Mouse (Mus musculus) erythroid progenitor cell, adult 5-6 weeks (primary cell): Measurements from ENCODE around the gene Jade1. TPM values are rescaled to one million over a fixed set of nuclear protein-coding genes. Genes with fewer than 3 reads are reported as not detected.

Source experiments
- ATAC-seq: replicated peaks from 2 replicates; pipeline ENCODE4 v1.8.0; 2016; ENCODE audit warnings: moderate number of reproducible peaks, mild to moderate bottlenecking, moderate TSS enrichment, inconsistent platforms; ENCODE audit not compliant: poor library complexity, low FRiP score, severe bottlenecking
- total RNA-seq, 2 experiments: library from RNA; stranded (forward) in 1 of 2; stranded (reverse) in 1 of 2; fragments of 150-400 nt in 1 of 2; fragments of 186-747, 209-891 nt in 1 of 2; gene quantifications; 2 replicates each; pipeline versions ENCODE4 v1.2.3 to v1.2.4; 2015 to 2017; ENCODE audit warnings: low replicate concordance in 2 of 2

Jade1 gene
- total RNA-seq, 2 experiments from 2014 or later, result 38.2 to 40.2 TPM

- ATAC-seq, result no peak
Observed at GRCm38 (mm10) chr3:41592805-41593204, 37.3 kb downstream of the Jade1 start.

- ATAC-seq, result no peak
Observed at GRCm38 (mm10) chr3:41594097-41594879, 38.8 kb downstream of the Jade1 start.

DNA sequence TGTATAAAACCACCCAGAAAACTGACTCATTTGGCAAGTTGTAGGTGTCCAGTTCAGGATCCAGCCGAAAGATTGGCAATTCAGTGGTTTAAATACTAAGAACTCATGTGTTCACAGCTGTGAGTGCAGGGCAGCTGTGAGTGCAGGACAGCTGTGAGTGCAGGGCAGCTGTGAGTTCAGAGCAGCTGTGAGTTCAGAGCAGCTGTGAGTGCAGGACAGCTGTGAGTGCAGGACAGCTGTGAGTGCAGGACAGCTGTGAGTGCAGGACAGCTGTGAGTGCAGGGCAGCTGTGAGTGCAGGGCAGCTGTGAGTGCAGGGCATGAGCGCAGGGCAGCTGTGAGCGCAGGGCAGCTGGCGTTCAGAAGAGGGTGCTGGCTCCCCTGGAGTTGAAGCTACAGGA, 39.5 kb downstream of the Jade1 start:
- ATAC-seq, result no peak

DNA sequence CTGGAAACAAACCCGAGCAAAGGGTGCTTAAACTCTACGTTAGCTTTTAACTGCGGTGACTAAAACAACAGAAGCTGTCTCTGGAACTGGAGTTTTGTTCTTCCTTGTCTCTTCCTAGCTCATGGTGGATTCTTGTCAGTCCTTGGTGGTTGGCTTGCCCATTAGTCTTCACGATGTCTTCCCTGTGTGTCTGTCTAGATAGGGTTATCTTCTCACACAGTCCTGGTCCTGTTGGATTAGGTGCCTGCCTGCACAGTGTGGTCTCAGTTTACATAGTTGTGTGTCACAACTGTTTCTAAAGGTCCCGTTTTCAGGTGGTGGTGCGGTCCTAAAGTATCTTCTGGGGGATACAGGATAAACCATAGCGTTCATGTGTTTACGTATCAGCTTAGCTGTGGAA, 41.5 kb downstream of the Jade1 start:
- no peak for ATAC-seq

GRCm38 (mm10) chr3:41598412-41598811, 42.9 kb downstream of the Jade1 start:
- ATAC-seq, result no peak

- no peak for ATAC-seq
Observed at GRCm38 (mm10) chr3:41599226-41599625, 43.7 kb downstream of the Jade1 start.

DNA sequence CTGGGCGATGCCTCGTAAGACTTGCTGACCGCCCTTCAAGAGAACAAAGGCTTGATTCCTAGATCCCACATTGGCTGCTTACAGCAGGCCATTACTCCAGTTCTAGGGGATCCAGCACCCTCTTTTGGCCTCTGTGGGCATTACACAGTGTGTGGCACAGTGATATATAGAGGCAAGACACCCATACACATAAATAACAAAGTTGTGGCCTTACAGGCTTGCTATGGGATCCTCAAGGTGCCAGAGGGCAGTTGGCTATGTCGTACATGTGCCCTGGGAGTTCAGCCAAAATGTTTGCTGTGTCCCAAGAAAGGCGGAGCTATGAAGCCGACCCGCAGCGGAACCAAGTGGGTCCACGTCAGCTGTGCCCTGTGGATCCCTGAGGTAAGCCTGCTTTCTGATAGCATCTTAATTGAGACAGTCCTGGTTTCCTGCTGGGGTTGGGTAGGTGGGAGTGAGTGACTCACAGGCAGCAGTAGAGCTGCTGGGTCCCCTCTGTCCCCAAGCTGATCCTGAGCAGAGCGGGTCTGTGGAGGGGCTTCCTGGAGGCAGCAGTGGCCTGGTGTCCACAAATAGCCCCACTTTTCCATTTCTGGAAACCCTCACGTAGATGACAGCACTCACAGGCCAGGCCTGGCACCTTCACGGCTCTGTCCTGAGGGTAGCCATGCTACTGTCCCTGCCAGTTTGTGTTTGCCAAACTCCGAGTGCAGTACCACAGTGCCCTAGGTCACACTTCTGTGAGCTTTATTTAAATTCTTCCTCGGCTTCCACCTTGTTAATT, 44.5 kb downstream of the Jade1 start:
- ATAC-seq, result no peak; the same call in 1 of the 2 replicates

GRCm38 (mm10) chr3:41601226-41602020, 45.9 kb downstream of the Jade1 start:
- ATAC-seq, result no peak

DNA sequence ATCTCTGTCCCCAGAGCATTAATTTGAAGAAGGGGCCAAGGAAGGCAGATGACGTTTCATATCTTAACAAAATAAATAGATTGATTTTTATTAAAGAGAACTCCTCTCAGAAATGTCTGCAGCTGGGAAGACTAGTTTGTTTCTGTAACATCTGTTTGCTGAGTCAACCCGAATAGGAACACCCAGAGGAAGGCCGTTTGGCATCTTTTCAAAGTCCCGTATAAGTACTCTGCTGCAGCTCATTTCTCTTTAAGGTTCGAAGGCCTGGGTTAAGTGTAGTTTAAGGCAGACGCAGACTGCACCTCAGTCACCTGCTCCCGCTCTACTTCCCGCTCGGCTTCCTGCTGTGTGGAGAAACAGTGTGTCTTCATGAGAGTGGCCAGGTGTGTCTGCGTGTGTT, 47.4 kb downstream of the Jade1 start:
- no peak for ATAC-seq

GRCm38 (mm10) chr3:41603470-41604019, 48.0 kb downstream of the Jade1 start:
- ATAC-seq, result no peak

DNA sequence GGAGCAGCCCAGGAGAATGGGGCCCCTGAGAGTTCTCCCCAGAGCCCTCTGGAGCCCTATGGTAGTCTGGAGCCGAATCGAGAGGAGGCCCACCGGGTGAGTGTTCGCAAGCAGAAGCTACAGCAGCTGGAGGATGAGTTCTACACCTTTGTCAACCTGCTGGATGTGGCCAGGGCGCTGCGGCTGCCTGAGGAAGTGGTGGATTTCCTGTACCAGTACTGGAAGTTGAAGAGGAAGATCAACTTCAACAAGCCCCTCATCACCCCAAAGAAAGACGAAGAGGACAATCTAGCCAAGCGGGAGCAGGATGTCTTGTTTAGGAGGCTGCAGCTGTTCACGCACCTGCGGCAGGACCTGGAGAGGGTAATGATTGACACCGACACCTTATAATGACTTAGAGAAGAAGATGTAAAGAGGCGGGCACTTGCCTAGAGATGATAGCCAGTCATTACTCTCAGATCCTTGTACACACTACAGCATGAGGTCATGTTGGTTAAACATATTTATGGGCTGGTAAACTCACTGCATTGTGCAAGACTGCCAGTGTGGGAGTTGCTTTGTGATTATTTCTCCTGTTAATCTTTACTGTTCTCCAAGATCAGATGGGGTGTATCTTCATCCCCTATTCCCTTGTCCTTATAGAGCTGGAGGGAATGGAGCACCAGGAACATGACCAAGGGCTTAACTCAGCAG, 49.2 kb downstream of the Jade1 start:
- ATAC-seq, result no peak

GRCm38 (mm10) chr3:41605601-41606329, 50.2 kb downstream of the Jade1 start:
- ATAC-seq, result no peak

DNA sequence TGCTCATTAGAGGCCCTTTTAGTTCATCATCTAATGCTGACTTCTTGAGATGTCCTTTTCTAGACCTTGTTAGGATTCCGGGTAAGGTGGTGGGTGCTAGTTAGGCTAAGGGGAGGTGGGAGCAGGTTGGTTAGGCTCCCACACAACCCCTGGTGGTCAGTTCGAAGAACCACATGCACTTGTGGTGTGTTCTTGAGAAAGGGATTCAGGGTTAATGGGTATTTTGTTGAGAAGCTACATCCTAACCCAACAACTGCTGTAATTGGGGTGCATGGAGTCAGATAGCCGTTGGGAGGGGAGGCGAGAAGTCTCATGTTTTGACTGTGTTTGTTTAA, 50.8 kb downstream of the Jade1 start:
- ATAC-seq, result no peak

- no peak for ATAC-seq
Observed at GRCm38 (mm10) chr3:41607050-41607449, 51.5 kb downstream of the Jade1 start.

DNA sequence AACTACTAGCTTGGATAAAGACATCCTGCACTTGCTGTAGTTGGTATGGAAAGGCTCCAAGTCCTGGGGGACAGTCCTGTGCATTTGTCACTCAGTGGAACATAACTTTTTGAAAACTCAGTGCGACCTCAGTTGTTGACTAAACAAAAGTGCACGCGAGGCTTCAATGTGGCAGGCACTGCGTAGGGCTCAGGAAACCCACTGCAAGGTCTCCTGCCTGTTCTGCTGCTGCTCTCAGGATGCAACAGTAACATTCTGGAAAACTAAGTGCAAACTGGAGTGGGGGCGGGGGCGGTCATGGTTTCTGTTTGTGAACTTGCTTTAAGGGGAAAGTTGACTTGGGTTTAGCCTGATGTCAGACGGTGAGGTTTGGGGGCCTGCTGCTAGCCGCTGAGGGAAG, 51.9 kb downstream of the Jade1 start:
- no peak for ATAC-seq

GRCm38 (mm10) chr3:41609071-41609470, 53.5 kb downstream of the Jade1 start:
- no peak for ATAC-seq

GRCm38 (mm10) chr3:41612211-41612610, 56.7 kb downstream of the Jade1 start:
- ATAC-seq, result no peak

DNA sequence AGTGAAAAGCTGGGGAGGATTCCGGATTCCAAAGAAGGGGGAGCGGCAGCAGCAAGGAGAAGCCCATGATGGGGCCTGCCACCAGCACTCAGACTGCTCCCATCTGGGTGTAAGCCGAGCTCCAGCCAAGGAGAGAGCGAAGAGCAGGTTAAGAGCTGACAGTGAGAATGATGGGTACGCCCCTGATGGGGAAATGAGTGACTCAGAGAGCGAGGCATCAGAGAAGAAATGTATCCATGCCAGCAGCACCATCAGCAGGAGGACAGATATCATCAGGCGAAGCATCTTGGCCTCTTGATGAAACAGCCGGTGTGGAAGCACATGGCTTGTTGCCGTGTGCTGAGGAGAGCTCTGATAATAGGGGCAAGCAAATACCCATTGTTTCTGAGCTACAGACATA, 58.2 kb downstream of the Jade1 start:
- no peak for ATAC-seq
